Mouse (Mus musculus) small intestine, adult 2 months (tissue): ENCODE measurements around the gene Eif2s2. TPM values are rescaled to one million over a fixed set of nuclear protein-coding genes. Genes with fewer than 3 reads are reported as not detected.
A peak's percentile ranks its signal among the peaks of the same experiment; 100 is the strongest.

Source experiments
- H3K27ac ChIP-seq: fragments of 200-500 bp; 2 replicates; pipeline ENCODE4 v1.5.1; 2012; ENCODE audit warnings: low read depth, low read length, control low read depth, inconsistent platforms; ENCODE audit not compliant: insufficient read depth
- H3K27me3 ChIP-seq: fragments of 200-500 bp; 2 replicates; pipeline ENCODE4 v1.6.1; 2012; ENCODE audit warnings: mild to moderate bottlenecking, moderate library complexity, low read length, inconsistent platforms; ENCODE audit not compliant: control insufficient read depth, insufficient read depth
- H3K36me3 ChIP-seq: fragments of 200-500 bp; 2 replicates; pipeline ENCODE4 v1.6.1; 2012; ENCODE audit warnings: mild to moderate bottlenecking, low read length, control low read depth, inconsistent platforms; ENCODE audit not compliant: control insufficient read depth, insufficient read depth
- H3K4me1 ChIP-seq: fragments of 200-500 bp; 2 replicates; pipeline ENCODE4 v1.6.1; 2012; ENCODE audit warnings: low read length, inconsistent platforms, mixed read lengths; ENCODE audit not compliant: control insufficient read depth, insufficient read depth, insufficient read length
- H3K4me3 ChIP-seq: fragments of 200-500 bp; 2 replicates; pipeline ENCODE4 v1.5.1; 2012; ENCODE audit warnings: low read depth, mild to moderate bottlenecking, control low read depth, inconsistent platforms, low read length, moderate library complexity
- CTCF ChIP-seq: fragments of 200-500 bp; IDR thresholded peaks from 2 replicates; pipeline ENCODE4 v1.5.1; 2012; ENCODE audit warnings: low read depth, mild to moderate bottlenecking, control low read depth, inconsistent platforms, low read length, moderate library complexity, mixed read lengths; ENCODE audit not compliant: insufficient replicate concordance, insufficient read length; ENCODE audit errors: extremely low read depth
- POLR2A ChIP-seq: fragments of 200-500 bp; IDR thresholded peaks from 2 replicates; pipeline ENCODE4 v1.6.1; 2012; ENCODE audit warnings: low read depth, mild to moderate bottlenecking, control low read depth, inconsistent platforms, low read length, moderate library complexity
- WGBS: fragments of 180-500 bp; shearing (Covaris S2); methylation state at CpG from one replicate; pipeline ENCODE4 v1.1.7; 2018; 5-methylcytosine and 5-hydroxymethylcytosine counted together
- polyA plus RNA-seq: library from polyadenylated mRNA; depleted of rRNA; stranded (reverse); fragments of >200 nt; gene quantifications from 2 replicates; pipeline ENCODE4 v1.2.3, GENCODE M21; 2012; rRNA removed

Gene Eif2s2
- polyA plus RNA-seq: 1.4 and 2.1 TPM in 2 replicates

GRCm38 (mm10) chr2:154892201-154893044, at the start of gene Eif2s2:
Gene Eif2s2 (minus strand): TSS chr2:154892935.
- no peaks in the 10 kb centered on the region for H3K27me3 ChIP-seq
- WGBS: under 1% methylated on average over 75 of the region's 75 CpGs
- H3K27ac ChIP-seq: peak within 1 kb of the TSS; percentile 76
- H3K36me3 ChIP-seq: peaks cover 6% of the 10 kb centered on the region
- TF ChIP-seq POLR2A (peak; percentile 67), CTCF (no peak)
- H3K4me3 ChIP-seq: peak within 1 kb of the TSS; percentile 92
- H3K4me1 ChIP-seq: no peaks in the 10 kb centered on the region

- no peak for TF ChIP-seq POLR2A
- no peak for TF ChIP-seq CTCF
- H3K4me1 ChIP-seq: peaks cover 3% of the 10 kb centered on the region; the same call in 1 of the 2 replicates
- 43% methylated on average over 10 of the region's 10 CpGs for WGBS
- no peak overlapping the region for H3K4me3 ChIP-seq
- H3K27me3 ChIP-seq: no peaks in the 10 kb centered on the region
- H3K36me3 ChIP-seq: no peaks in the 10 kb centered on the region
- H3K27ac ChIP-seq: no peak overlapping the region
These were observed 49.2 kb upstream of the Eif2s2 start for GRCm38 (mm10) chr2:154941952-154942351.

GRCm38 (mm10) chr2:154937547-154938390, 45.0 kb upstream of the Eif2s2 start:
- WGBS: 25% methylated on average over 8 of the region's 8 CpGs
- Histone ChIP-seq H3K27me3 (no peaks in the 10 kb centered on the region), H3K4me1 (peaks cover 3% of the 10 kb centered on the region; the same call in 1 of the 2 replicates), H3K4me3 (no peak overlapping the region), H3K27ac (no peak overlapping the region), H3K36me3 (no peaks in the 10 kb centered on the region)
- TF ChIP-seq CTCF: no peak

GRCm38 (mm10) chr2:154936536-154937155, 43.9 kb upstream of the Eif2s2 start:
- H3K27ac ChIP-seq: no peak overlapping the region
- H3K4me1 ChIP-seq: peaks cover 3% of the 10 kb centered on the region; the same call in 1 of the 2 replicates
- H3K27me3 ChIP-seq: no peaks in the 10 kb centered on the region
- 70% methylated on average over 11 of the region's 11 CpGs for WGBS
- H3K36me3 ChIP-seq: no peaks in the 10 kb centered on the region
- H3K4me3 ChIP-seq: no peak overlapping the region
- TF ChIP-seq CTCF: no peak
- TF ChIP-seq POLR2A: no peak

GRCm38 (mm10) chr2:154936106-154936505, 43.4 kb upstream of the Eif2s2 start:
- Histone ChIP-seq H3K36me3 (no peaks in the 10 kb centered on the region), H3K27me3 (no peaks in the 10 kb centered on the region), H3K27ac (no peak overlapping the region), H3K4me3 (no peak overlapping the region), H3K4me1 (peaks cover 3% of the 10 kb centered on the region; the same call in 1 of the 2 replicates)
- TF ChIP-seq CTCF: no peak
- TF ChIP-seq POLR2A: no peak
- WGBS: 85% methylated on average over 6 of the region's 6 CpGs

- WGBS: 54% methylated on average over 4 of the region's 4 CpGs
- H3K36me3 ChIP-seq: no peaks in the 10 kb centered on the region
- TF ChIP-seq POLR2A (no peak), CTCF (no peak)
These were observed 41.1 kb upstream of the Eif2s2 start for GRCm38 (mm10) chr2:154933884-154934283.

GRCm38 (mm10) chr2:154928298-154928697, 35.6 kb upstream of the Eif2s2 start:
- no peak overlapping the region for H3K4me3 ChIP-seq
- H3K27ac ChIP-seq: no peak overlapping the region
- peaks cover 3% of the 10 kb centered on the region; the same call in 1 of the 2 replicates for H3K4me1 ChIP-seq
- H3K36me3 ChIP-seq: no peaks in the 10 kb centered on the region
- no peak for TF ChIP-seq CTCF
- TF ChIP-seq POLR2A: no peak
- no peaks in the 10 kb centered on the region for H3K27me3 ChIP-seq
- WGBS: 92% methylated on average over 2 of the region's 2 CpGs

More at GRCm38 (mm10) chr2:154933884-154934283, 41.1 kb upstream of the Eif2s2 start:
- H3K4me1 ChIP-seq: peaks cover 3% of the 10 kb centered on the region; the same call in 1 of the 2 replicates
- H3K27me3 ChIP-seq: no peaks in the 10 kb centered on the region
- H3K27ac ChIP-seq: no peak overlapping the region
- H3K4me3 ChIP-seq: no peak overlapping the region
